Mouse (Mus musculus) ES-E14 (cell line): ENCODE results near the gene Ctr9. TPM values are rescaled to one million over a fixed set of nuclear protein-coding genes. Genes with fewer than 3 reads are reported as not detected.

ENCODE experiments used
- DNase-seq: peaks from one replicate; pipeline ENCODE4 v3.0.0-alpha.2; 2013; ENCODE audit warnings: low read depth, low spot score
- H3K27ac ChIP-seq: 2 replicates; pipeline ENCODE4 v1.5.1; 2012; ENCODE audit warnings: low read depth, mild to moderate bottlenecking, low read length, moderate library complexity, mixed read lengths; ENCODE audit not compliant: poor library complexity, insufficient read depth, severe bottlenecking
- H3K36me3 ChIP-seq: 2 replicates; pipeline ENCODE4 v1.6.1; 2012; ENCODE audit warnings: mild to moderate bottlenecking, low read length, moderate library complexity, mixed read lengths; ENCODE audit not compliant: control insufficient read depth, poor library complexity, insufficient read depth, severe bottlenecking
- H3K4me1 ChIP-seq, 2 experiments: fragments of 150-350 bp in 1 of 2; sonication (generic) in 1 of 2; 2 replicates each; pipeline ENCODE4 v1.6.1; 2012; ENCODE audit warnings: low read length in 2 of 2, mild to moderate bottlenecking in 1 of 2, mixed read lengths in 1 of 2; ENCODE audit not compliant: control insufficient read depth in 2 of 2, insufficient read depth in 2 of 2, poor library complexity in 1 of 2
- H3K4me3 ChIP-seq, 2 experiments: fragments of 150-350 bp in 1 of 2; sonication (generic) in 1 of 2; 2 replicates each; pipeline ENCODE4 v1.5.1; 2012; ENCODE audit warnings: low read length in 2 of 2, low read depth in 1 of 2, mild to moderate bottlenecking in 1 of 2, mixed read lengths in 1 of 2; ENCODE audit not compliant: insufficient read depth in 1 of 2, poor library complexity in 1 of 2, severe bottlenecking in 1 of 2
- H3K9ac ChIP-seq: 2 replicates; pipeline ENCODE4 v1.6.1; 2012; ENCODE audit warnings: low read depth, mild to moderate bottlenecking, low read length, mixed read lengths; ENCODE audit not compliant: poor library complexity, insufficient read depth, severe bottlenecking
- H3K9me3 ChIP-seq: fragments of 150-350 bp; sonication (generic); 2 replicates; pipeline ENCODE4 v1.6.1; 2012; ENCODE audit warnings: low read depth, mild to moderate bottlenecking, low read length; ENCODE audit not compliant: control insufficient read depth, insufficient read depth
- CHD2 ChIP-seq: IDR thresholded peaks from 2 replicates; pipeline ENCODE4 v1.6.1; 2014; ENCODE audit warnings: mild to moderate bottlenecking, low read depth, low read length, inconsistent platforms
- HCFC1 ChIP-seq: IDR thresholded peaks from 2 replicates; pipeline ENCODE4 v1.6.1; 2012; ENCODE audit warnings: low read length, inconsistent platforms, borderline replicate concordance; ENCODE audit not compliant: insufficient read depth
- MAFK ChIP-seq: IDR thresholded peaks from 2 replicates; pipeline ENCODE4 v1.6.1; 2014; ENCODE audit warnings: mild to moderate bottlenecking, low read depth, low read length, inconsistent platforms; ENCODE audit not compliant: insufficient read depth
- ZC3H11A ChIP-seq: IDR thresholded peaks from 2 replicates; pipeline ENCODE4 v1.6.1; 2012; ENCODE audit warnings: low read depth, mild to moderate bottlenecking, inconsistent platforms, low read length, borderline replicate concordance
- ZNF384 ChIP-seq: IDR thresholded peaks from 2 replicates; pipeline ENCODE4 v1.6.1; 2012; ENCODE audit warnings: low read depth, low read length, inconsistent platforms
- in situ Hi-C, 2 experiments: fragments of 600-800 bp; cut with MboI; formaldehyde crosslinking; loops; one replicate each; pipeline ENCODE4 v1.15.1; 2025; ENCODE audit warnings: low sequenced_read_pairs in 2 of 2, inconsistent platforms in 1 of 2; ENCODE audit not compliant: unreplicated experiment in 2 of 2
- total RNA-seq: library from RNA; depleted of rRNA; stranded (reverse); fragments of 300-350 nt; gene quantifications from 2 replicates; pipeline ENCODE4 v1.2.3, GENCODE M21; 2012

Ctr9 gene
- total RNA-seq, 1 experiment = 71.9 TPM

DNA sequence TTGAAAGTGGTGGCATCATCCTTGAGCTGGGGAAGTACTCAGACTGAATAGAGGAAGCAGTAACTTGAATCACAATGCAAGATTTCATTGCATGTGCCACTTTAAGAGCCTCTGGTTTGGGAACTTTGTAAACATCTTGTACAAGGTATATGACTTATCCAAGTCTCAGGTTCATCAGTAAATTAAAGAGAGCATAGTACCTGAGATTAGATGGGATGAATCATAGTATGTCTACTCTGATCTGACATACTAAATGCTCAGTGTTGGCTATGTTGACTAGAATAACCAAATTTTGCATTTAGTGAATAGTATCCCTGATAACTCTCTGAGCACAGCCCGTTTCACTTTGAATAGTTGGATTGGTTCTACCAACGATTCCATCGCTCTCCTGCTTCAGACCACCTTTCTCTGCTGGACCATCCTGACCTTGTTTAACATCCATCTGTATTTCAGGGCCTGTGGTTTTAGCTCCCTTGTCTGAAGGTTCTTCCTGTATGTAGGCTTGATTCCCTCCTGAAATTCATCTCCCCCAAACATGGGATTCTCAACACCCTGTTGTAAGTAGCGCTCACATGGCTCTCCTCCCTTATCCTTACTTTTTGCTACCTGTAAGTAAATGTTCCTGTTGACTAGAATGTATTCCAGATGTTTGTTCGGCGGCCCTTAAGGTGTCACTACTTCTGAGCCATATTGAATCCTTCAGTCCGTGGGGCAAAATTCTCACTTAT lies 40.9 kb downstream of the Ctr9 start:
- no peak overlapping the region for H3K9ac ChIP-seq
- H3K36me3 ChIP-seq = peaks cover 34% of the 10 kb centered on the region
- no peak overlapping the region for H3K27ac ChIP-seq
- no peaks in the 10 kb centered on the region for H3K9me3 ChIP-seq
- no peak for DNase-seq
- peak; percentile 40; the same call in 1 of the 2 replicates for TF ChIP-seq CHD2
- TF ChIP-seq HCFC1 = no peak
- in situ Hi-C loops = no loop called here
- no peak overlapping the region for H3K4me3 ChIP-seq
- H3K4me1 ChIP-seq = no peaks in the 10 kb centered on the region

DNA sequence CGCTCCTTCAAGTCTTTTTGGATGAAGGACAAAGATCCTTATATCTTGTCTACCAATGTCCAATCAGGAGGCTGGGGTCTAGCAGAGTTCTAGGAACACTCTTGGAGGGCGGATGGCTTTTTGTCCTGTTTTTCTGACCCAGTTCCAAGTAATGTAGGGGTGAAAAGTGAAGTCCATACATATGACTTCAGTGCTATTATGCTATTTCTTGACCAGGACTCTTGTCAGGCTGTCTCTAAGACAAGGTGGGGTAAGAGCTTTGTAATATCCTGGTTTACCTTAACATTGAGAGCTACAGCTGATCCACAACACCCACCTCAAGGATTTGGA lies 41.4 kb downstream of the Ctr9 start:
- in situ Hi-C loops = no loop called here
- no peak overlapping the region for H3K9ac ChIP-seq
- H3K27ac ChIP-seq = no peak overlapping the region
- peaks cover 39% of the 10 kb centered on the region for H3K36me3 ChIP-seq
- H3K9me3 ChIP-seq = no peaks in the 10 kb centered on the region
- no peak for DNase-seq
- TF ChIP-seq CHD2 (peak; percentile 4; the same call in 1 of the 2 replicates), ZNF384 (no peak), MAFK (no peak)
- no peaks in the 10 kb centered on the region for H3K4me1 ChIP-seq
- no peak overlapping the region for H3K4me3 ChIP-seq

DNA sequence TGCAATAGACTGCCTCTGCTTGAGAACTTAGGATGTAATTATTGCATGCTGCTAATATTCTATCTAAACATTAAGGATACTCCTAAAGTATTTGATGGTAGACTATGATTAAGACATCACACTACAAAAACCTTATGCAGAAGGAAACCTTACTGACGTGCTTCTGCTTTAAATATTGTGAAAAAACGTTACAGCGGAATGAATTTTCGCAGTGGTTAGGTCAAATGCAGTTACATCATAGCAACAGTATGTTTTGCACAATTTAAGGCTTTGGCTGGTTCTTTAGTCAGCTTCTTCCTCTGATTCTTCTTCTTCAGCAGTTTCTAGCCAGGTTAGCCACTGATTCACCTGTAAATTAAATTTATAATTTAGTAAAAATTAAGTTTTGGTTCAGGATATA lies 43.7 kb downstream of the Ctr9 start:
- DNase-seq = no peak
- Histone ChIP-seq H3K4me3 (no peak overlapping the region), H3K9me3 (no peaks in the 10 kb centered on the region), H3K9ac (no peak overlapping the region), H3K36me3 (peaks cover 56% of the 10 kb centered on the region), H3K4me1 (no peaks in the 10 kb centered on the region), H3K27ac (no peak overlapping the region)
- TF ChIP-seq ZC3H11A = no peak
- no peak for TF ChIP-seq CHD2
- no peak for TF ChIP-seq MAFK
- TF ChIP-seq ZNF384 = no peak
- no peak for TF ChIP-seq HCFC1
- in situ Hi-C loops = no loop called here

DNA sequence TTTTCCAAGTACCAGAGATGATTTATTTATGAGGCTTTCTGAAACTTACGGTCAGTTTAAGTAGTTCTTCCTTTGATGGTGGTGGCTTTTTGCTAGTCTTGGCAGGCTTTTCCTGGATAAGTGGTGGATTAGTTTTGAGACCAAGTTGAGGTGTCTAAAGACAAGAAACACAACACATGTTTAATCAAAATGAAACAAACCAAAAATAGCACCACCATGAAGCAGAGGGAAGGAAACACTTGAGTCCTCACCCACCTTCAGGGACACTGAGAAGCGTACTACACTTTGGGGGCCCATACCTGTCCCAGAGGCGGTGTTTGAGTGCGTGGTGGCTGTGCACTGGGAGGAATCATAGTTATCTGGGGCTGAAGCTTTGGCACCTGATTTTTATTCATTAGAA lies 46.5 kb downstream of the Ctr9 start:
- no peaks in the 10 kb centered on the region for H3K9me3 ChIP-seq
- H3K4me1 ChIP-seq = no peaks in the 10 kb centered on the region
- peaks cover 70% of the 10 kb centered on the region for H3K36me3 ChIP-seq
- no peak for TF ChIP-seq ZC3H11A
- TF ChIP-seq MAFK = no peak
- TF ChIP-seq CHD2 = no peak
- TF ChIP-seq ZNF384 = no peak
- no peak overlapping the region for H3K4me3 ChIP-seq
- no peak overlapping the region for H3K27ac ChIP-seq
- in situ Hi-C loops = no loop called here
- H3K9ac ChIP-seq = no peak overlapping the region
- DNase-seq = no peak

DNA sequence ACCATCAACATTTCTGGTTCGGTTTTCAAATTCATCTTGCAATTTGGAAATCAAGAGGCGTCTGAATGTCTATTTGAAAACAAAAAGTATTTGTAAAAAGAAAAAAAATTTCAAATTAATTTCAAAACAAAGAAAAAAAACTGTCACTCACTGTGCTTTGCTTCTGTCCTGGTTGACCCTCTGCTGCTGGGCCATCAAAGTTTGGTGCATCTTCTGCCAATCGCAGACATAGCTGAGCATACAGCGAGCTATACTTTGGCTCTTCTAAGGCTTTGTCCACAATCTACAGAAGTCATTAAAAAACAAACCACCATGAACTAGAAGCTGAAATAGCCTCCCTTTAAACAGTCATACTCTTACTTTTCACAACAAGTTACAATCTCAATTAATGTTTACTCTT lies 49.5 kb downstream of the Ctr9 start:
- Histone ChIP-seq H3K9ac (no peak overlapping the region), H3K4me3 (no peak overlapping the region), H3K4me1 (no peaks in the 10 kb centered on the region; a peak in 1 of 4 replicates), H3K9me3 (no peaks in the 10 kb centered on the region), H3K36me3 (peaks cover 66% of the 10 kb centered on the region), H3K27ac (no peak overlapping the region)
- DNase-seq = no peak
- TF ChIP-seq CHD2 (no peak), ZNF384 (no peak), HCFC1 (no peak), MAFK (no peak), ZC3H11A (no peak)
- in situ Hi-C loops = no loop called here
